Mouse (Mus musculus): ENCODE data around the gene Negr1.
"Not testable (repeated sequence)": the region's sequence is repeated elsewhere in the genome, so short reads cannot be mapped to it uniquely, and the experiment has no call there.

DNA sequence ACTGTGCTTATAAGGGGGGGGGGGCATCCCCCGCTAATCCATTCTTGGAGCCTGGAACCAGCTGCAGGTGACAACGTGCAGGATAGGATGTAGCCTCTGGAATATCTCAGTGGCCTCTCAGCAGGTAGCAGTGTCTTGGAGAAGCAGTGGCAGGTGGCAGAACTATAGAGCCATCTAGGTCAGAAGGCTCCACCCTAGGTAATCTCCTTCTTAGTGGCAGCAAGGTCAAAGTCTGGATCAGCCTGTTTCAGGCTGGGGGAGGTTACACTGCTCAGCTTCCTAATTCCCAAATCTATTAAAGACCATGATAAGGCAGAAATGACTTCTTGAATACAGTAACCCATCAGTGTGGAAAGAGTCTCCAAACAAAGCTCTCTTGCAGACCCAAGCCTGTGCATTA lies 502.8 kb downstream of the Negr1 start:
- not testable (repeated sequence) for TF ChIP-seq CTCF (IDR thresholded peaks at IDR 0.05; ENCODE audit: low read depth, low read length); POLR2AphosphoS5 (IDR thresholded peaks at IDR 0.05; ENCODE audit: insufficient replicate concordance, low read depth, low read length); TAL1 (conservative IDR thresholded peaks at IDR 0.05; ENCODE audit: low read depth, low read length)
